17 mouse cellular contexts compared by ENCODE assay signal in the genomic region with DNA sequence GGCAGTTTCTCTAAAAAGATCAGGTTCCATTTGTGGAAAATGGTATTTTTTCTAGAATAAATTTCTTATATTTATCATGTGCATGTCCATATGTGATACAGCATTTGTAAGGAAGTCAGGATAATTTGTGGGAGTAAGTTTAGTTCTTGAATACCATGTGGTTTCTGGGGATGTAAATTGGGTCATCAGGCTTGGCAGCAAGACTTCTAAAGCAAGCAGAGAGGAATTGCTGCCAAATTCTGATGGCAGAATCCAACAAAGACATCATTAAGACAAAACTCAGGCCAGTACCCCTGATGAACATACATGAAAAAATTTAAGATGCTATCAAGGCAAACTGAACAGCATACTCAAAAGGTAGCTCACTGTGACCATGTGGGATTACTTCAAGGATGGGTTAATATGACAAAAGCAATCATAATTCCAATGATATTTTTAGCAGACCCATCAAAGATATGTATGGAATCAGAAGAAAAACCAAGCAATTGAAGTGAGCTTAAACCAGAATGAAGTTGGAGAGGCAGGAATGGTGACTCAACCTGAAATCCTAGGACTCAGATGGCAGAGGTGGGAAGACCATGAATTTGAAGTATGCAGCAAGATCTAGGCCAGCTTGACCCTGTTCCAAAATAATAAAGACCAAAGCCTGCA. TPM values are rescaled to one million over a fixed set of nuclear protein-coding genes. Genes with fewer than 3 reads are reported as not detected.
DNase-seq lines count a peak whose midpoint lies in the region; TF ChIP-seq lines count a peak whose summit lies in the region.
"Had no signal": no experiment of that assay in that cellular context is flagged by ENCODE, and none has a peak within 500 bp of the region (broad histone marks: within the 10 kb centered on the region; RNA-seq: fewer than 3 reads in every experiment).

No protein-coding gene starts in this region.

- no peak for TF ChIP-seq POLR2A in heart, adult 2 months (IDR thresholded peaks at IDR 0.05; ENCODE audit: insufficient read depth, low read depth, low read length)
- no peak for TF ChIP-seq POLR2A in brain, embryonic 14.5 days (IDR thresholded peaks at IDR 0.05; ENCODE audit: borderline replicate concordance, extremely low read depth, insufficient read depth, insufficient read length, poor library complexity, severe bottlenecking)
- TF ChIP-seq POLR2A in embryonic fibroblast, embryonic 13.5 days (IDR thresholded peaks at IDR 0.05; ENCODE audit: low read depth, low read length), result no peak

- H3K36me3 ChIP-seq in heart, adult 2 months (ENCODE audit: control insufficient read depth, insufficient read depth, low read length), result peaks cover 5% of the 10 kb centered on the region; the same call in 1 of the 2 replicates

- H3K27me3 ChIP-seq in heart, adult 2 months (ENCODE audit: control insufficient read depth, insufficient read depth, low read length), result no peaks in the 10 kb centered on the region
- H3K27me3 ChIP-seq: embryonic facial prominence, embryonic 15.5 days; forebrain, embryonic 12.5 days; midbrain, embryonic 15.5 days had no signal

- intact Hi-C loops in heart, adult 2 months (cut with DNase I), result no loop called here

- H3K27ac ChIP-seq in heart, adult 2 months, result no peak overlapping the region
- H3K27ac ChIP-seq in embryonic fibroblast, embryonic 13.5 days (ENCODE audit: insufficient read depth, low read length), result peak overlapping the region; percentile 84
- H3K27ac ChIP-seq: embryonic facial prominence, embryonic 15.5 days; forebrain, embryonic 12.5 days; midbrain, embryonic 15.5 days had no signal

- no peak for TF ChIP-seq EP300 in heart, adult 2 months (IDR thresholded peaks at IDR 0.05; ENCODE audit: insufficient read depth, low read depth, low read length)

- H3K79me2 ChIP-seq in heart, adult 2 months (replicated peaks; ENCODE audit: control insufficient read depth, insufficient read depth, low read length), result no peaks in the 10 kb centered on the region

- no peak overlapping the region for H3K4me3 ChIP-seq in heart, adult 2 months
- no peak overlapping the region for H3K4me3 ChIP-seq in embryonic fibroblast, embryonic 13.5 days (ENCODE audit: insufficient read depth, low read length)
- H3K4me3 ChIP-seq: embryonic facial prominence, embryonic 15.5 days; forebrain, embryonic 12.5 days; midbrain, embryonic 15.5 days had no signal

- no peak for TF ChIP-seq CTCF in heart, adult 2 months (IDR thresholded peaks at IDR 0.05)
- no peak for TF ChIP-seq CTCF in brain, embryonic 14.5 days (IDR thresholded peaks at IDR 0.05; ENCODE audit: borderline replicate concordance, extremely low read depth, insufficient read depth, insufficient read length)
- no peak for TF ChIP-seq CTCF in embryonic fibroblast, embryonic 13.5 days (IDR thresholded peaks at IDR 0.05; ENCODE audit: borderline replicate concordance, insufficient read depth, low read length)

- DNase-seq in heart, adult 11 months, result peak; percentile 59
- DNase-seq in heart, adult 2 months, result no peak
- peak; percentile 25 for DNase-seq in right cerebral cortex, adult 18-20 months
- no peak for DNase-seq in right cerebral cortex, postnatal 25 days
- DNase-seq in brain, embryonic 14.5 days (ENCODE audit: low read depth), result peak; percentile 6
- no peak for DNase-seq in embryo, embryonic 10.5 days (ENCODE audit: low spot score)
- no peak for DNase-seq in lung, postnatal 4 days
- DNase-seq: adrenal gland, adult 2 months; heart, postnatal 4 days; kidney, adult 2 months; kidney, postnatal 25 days; lung, embryonic 14.5 days; thymus, postnatal 4 days had no signal

- no peak overlapping the region for H3K9ac ChIP-seq in heart, adult 2 months (ENCODE audit: low read depth, low read length)
- H3K9ac ChIP-seq: embryonic facial prominence, embryonic 15.5 days; forebrain, embryonic 12.5 days; lung, embryonic 14.5 days; midbrain, embryonic 15.5 days had no signal

- H3K4me1 ChIP-seq in heart, adult 2 months (ENCODE audit: control insufficient read depth, insufficient read depth, low read length), result no peaks in the 10 kb centered on the region
- peaks cover 6% of the 10 kb centered on the region for H3K4me1 ChIP-seq in embryonic fibroblast, embryonic 13.5 days (ENCODE audit: control insufficient read depth, insufficient read depth, low read length)
- H3K4me1 ChIP-seq: embryonic facial prominence, embryonic 15.5 days; forebrain, embryonic 12.5 days; midbrain, embryonic 15.5 days had no signal

RNA-seq across cellular contexts. Expression of a gene that starts 34.8 kb away (rescaled TPM):
- 1 to 10 TPM; 7.6 to 9.5 TPM for total RNA-seq in heart, adult 2 months (2021)
- polyA plus RNA-seq in heart, adult 2 months (2012; rRNA removed), result 3.7 and 8.4 TPM in 2 replicates
- 0.55 and 0.88 TPM in 2 replicates for polyA plus RNA-seq in brain, embryonic 14.5 days (2012; rRNA removed)
- 5.8 and 6.8 TPM in 2 replicates for polyA plus RNA-seq in embryonic fibroblast, embryonic 13.5 days (2011; ENCODE audit: insufficient read length, low read depth, missing spikeins)

Comparison
In these comparisons a context has a peak if more than half of its experiments do, and no peak if none do; other contexts are left out.
1. DNase-seq: peak in heart, adult 11 months (single experiment), right cerebral cortex, adult 18-20 months (single experiment) and brain, embryonic 14.5 days (single experiment); none in heart, adult 2 months (0 of 2), right cerebral cortex, postnatal 25 days (single experiment), embryo, embryonic 10.5 days (single experiment) and lung, postnatal 4 days (0 of 2).